In the genomic region with DNA sequence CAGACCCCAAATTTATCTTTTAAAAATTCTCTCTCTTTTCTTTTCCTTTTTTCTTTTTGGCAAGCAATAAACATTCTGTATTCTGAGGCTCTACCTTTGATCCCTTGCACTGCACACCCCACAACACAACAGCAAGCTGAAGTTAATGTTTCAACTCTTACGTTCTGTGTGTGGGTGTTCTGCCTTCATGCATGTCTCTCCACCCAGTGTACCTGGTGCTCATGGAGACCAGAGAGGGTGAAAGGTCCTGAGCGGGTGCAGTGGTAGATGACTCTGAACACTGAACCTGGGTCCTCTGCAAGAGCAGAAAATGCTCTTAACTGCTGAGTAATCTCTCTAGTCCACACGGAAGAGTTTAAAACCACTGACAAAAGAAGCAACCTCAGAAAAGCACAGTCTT, we compare ENCODE assay signal across 20 mouse cellular contexts. TPM values are rescaled to one million over a fixed set of nuclear protein-coding genes. Genes with fewer than 3 reads are reported as not detected.
DNase-seq lines count a peak whose midpoint lies in the region; ATAC-seq and TF ChIP-seq lines count a peak whose summit lies in the region.
"Had no signal": no experiment of that assay in that cellular context is flagged by ENCODE, and none has a peak within 500 bp of the region (broad histone marks: within the 10 kb centered on the region; RNA-seq: fewer than 3 reads in every experiment).

No protein-coding gene starts in this region.

- H3K4me1 ChIP-seq in liver, adult 2 months (ENCODE audit: control insufficient read depth, insufficient read depth, low read length): peaks cover 4% of the 10 kb centered on the region; the same call in 1 of the 2 replicates
- H3K4me1 ChIP-seq in liver, postnatal 0 days (ENCODE audit: insufficient read depth): no peaks in the 10 kb centered on the region
- H3K4me1 ChIP-seq in heart, embryonic 11.5 days (ENCODE audit: control insufficient read depth, insufficient read depth, low read length): no peaks in the 10 kb centered on the region
- H3K4me1 ChIP-seq: forebrain, embryonic 10.5 days; heart, embryonic 15.5 days; hindbrain, embryonic 15.5 days had no signal

- TF ChIP-seq CTCF in liver, adult 2 months (IDR thresholded peaks at IDR 0.05; ENCODE audit: low read depth, low read length): no peak
- no peak for TF ChIP-seq CTCF in liver, postnatal 0 days (IDR thresholded peaks at IDR 0.05; ENCODE audit: low read depth)

- TF ChIP-seq POLR2A in liver, adult 2 months (IDR thresholded peaks at IDR 0.05; ENCODE audit: extremely low read depth, insufficient read depth, low read length): no peak

- no peak overlapping the region for H3K4me2 ChIP-seq in liver, postnatal 0 days (ENCODE audit: low read depth, low read length)
- H3K4me2 ChIP-seq in heart, embryonic 11.5 days: no peak overlapping the region
- H3K4me2 ChIP-seq: heart, embryonic 15.5 days; hindbrain, embryonic 15.5 days had no signal

- H3K36me3 ChIP-seq in liver, adult 2 months (ENCODE audit: control insufficient read depth, insufficient read depth, low read length): peaks cover 15% of the 10 kb centered on the region
- peaks cover 16% of the 10 kb centered on the region for H3K36me3 ChIP-seq in liver, postnatal 0 days (replicated peaks; ENCODE audit: insufficient read depth, low read length)
- 0 out of 2 replicates have a peak, but pooled peaks cover 13% of the 10 kb centered on the region for H3K36me3 ChIP-seq in heart, embryonic 11.5 days (ENCODE audit: control insufficient read depth, insufficient read depth, low read length)

- DNase-seq in liver, adult 2 months (ENCODE audit: extremely low read depth, low read depth, low spot score): peak; percentile 88
- DNase-seq in liver: no peak
- peak; percentile 64 to 81 for DNase-seq in kidney, adult 8-10 months
- DNase-seq in kidney, postnatal 14 days: peak; percentile 71
- no peak for DNase-seq in liver, postnatal 0 days
- no peak for DNase-seq in urinary bladder, postnatal 36 days (ENCODE audit: low spot score in 2 of 2)
- no peak for DNase-seq in urinary bladder, postnatal 25 days (ENCODE audit: low spot score)
- DNase-seq: cerebellum, adult 11 months; cerebellum, postnatal 10 days; forebrain, postnatal 0 days; gastrocnemius, postnatal 25 days; heart, adult 2 months; heart, postnatal 4 days; lung, postnatal 4 days; midbrain, embryonic 14.5 days; thymus, postnatal 14 days had no signal

- WGBS in liver, adult 2 months: 28% methylated on average over 3 of the region's 3 CpGs
- WGBS in liver, postnatal 0 days (ENCODE audit: insufficient replicate concordance): 42% methylated on average over 3 of the region's 3 CpGs
- 83% methylated on average over 3 of the region's 3 CpGs for WGBS in heart, embryonic 11.5 days (ENCODE audit: insufficient replicate concordance)

- H3K9me3 ChIP-seq in liver, postnatal 0 days (ENCODE audit: low read length): no peaks in the 10 kb centered on the region
- no peaks in the 10 kb centered on the region for H3K9me3 ChIP-seq in heart, embryonic 11.5 days (replicated peaks; ENCODE audit: control insufficient read depth, low read length)
- H3K9me3 ChIP-seq: forebrain, embryonic 10.5 days; heart, embryonic 15.5 days; hindbrain, embryonic 15.5 days had no signal

- H3K27me3 ChIP-seq in liver, adult 2 months (ENCODE audit: control insufficient read depth, insufficient read depth, low read length): no peaks in the 10 kb centered on the region
- no peaks in the 10 kb centered on the region for H3K27me3 ChIP-seq in liver, postnatal 0 days (ENCODE audit: insufficient read depth, low read length)
- no peaks in the 10 kb centered on the region for H3K27me3 ChIP-seq in heart, embryonic 11.5 days (ENCODE audit: control insufficient read depth, insufficient read depth, low read length)
- H3K27me3 ChIP-seq: heart, embryonic 15.5 days; hindbrain, embryonic 15.5 days had no signal

- no peak overlapping the region for H3K9ac ChIP-seq in liver, adult 2 months (ENCODE audit: low read depth, low read length)
- H3K9ac ChIP-seq in liver, postnatal 0 days (replicated peaks): no peak overlapping the region
- H3K9ac ChIP-seq in heart, embryonic 11.5 days (ENCODE audit: low read depth, low read length): no peak overlapping the region
- H3K9ac ChIP-seq: forebrain, postnatal 0 days; heart, embryonic 15.5 days; hindbrain, embryonic 15.5 days had no signal

- no peak overlapping the region for H3K27ac ChIP-seq in liver, adult 2 months (replicated peaks; ENCODE audit: insufficient read depth, low read depth, low read length)
- H3K27ac ChIP-seq in liver, postnatal 0 days (ENCODE audit: low read depth): no peak overlapping the region
- H3K27ac ChIP-seq in heart, embryonic 11.5 days (ENCODE audit: low read depth, low read length): no peak overlapping the region
- H3K27ac ChIP-seq: forebrain, embryonic 10.5 days; heart, adult 2 months; heart, embryonic 15.5 days; hindbrain, embryonic 15.5 days had no signal

- no peak overlapping the region for H3K4me3 ChIP-seq in liver, adult 2 months (ENCODE audit: insufficient read depth, low read depth, low read length)
- no peak overlapping the region for H3K4me3 ChIP-seq in liver, postnatal 0 days (ENCODE audit: low read depth, low read length)
- H3K4me3 ChIP-seq in heart, embryonic 11.5 days (ENCODE audit: low read depth, low read length): no peak overlapping the region
- H3K4me3 ChIP-seq: forebrain, embryonic 10.5 days; heart, adult 2 months; heart, embryonic 15.5 days; hindbrain, embryonic 15.5 days had no signal

- no peaks in the 10 kb centered on the region for H3K79me2 ChIP-seq in liver, adult 2 months (ENCODE audit: control insufficient read depth, insufficient read depth, low read length)

- ATAC-seq in liver, postnatal 0 days: peak; percentile 90
- no peak for ATAC-seq in heart, embryonic 11.5 days (replicated peaks; ENCODE audit: insufficient number of reproducible peaks, low FRiP score, low TSS enrichment)
- ATAC-seq: forebrain, postnatal 0 days had no signal

- no peak for TF ChIP-seq EP300 in liver, postnatal 0 days (IDR thresholded peaks at IDR 0.05; ENCODE audit: low read depth)

RNA-seq across cellular contexts. Expression of gene Usp1, which starts 36.6 kb away (rescaled TPM):
- 13.4 and 13.9 TPM in 2 replicates for total RNA-seq in liver, adult 2 months (2014; rRNA removed)
- polyA plus RNA-seq in liver, adult 2 months (2012; rRNA removed): 24.9 and 27.2 TPM in 2 replicates
- polyA plus RNA-seq in liver, postnatal 0 days (2015; fragmentation: Nextera tagmentation; extraction: Ambion mirVana): 38.6 and 39.3 TPM in 2 replicates
- polyA plus RNA-seq in heart, embryonic 11.5 days (2014; fragmentation: Nextera tagmentation; extraction: Ambion mirVana): 54.4 and 55.8 TPM in 2 replicates

Comparison
In these comparisons a context has a peak if more than half of its experiments do, and no peak if none do; other contexts are left out.
1. DNase-seq: peak in liver, adult 2 months (single experiment), kidney, adult 8-10 months (2 of 2) and kidney, postnatal 14 days (single experiment); none in liver (single experiment), liver, postnatal 0 days (single experiment), urinary bladder, postnatal 36 days (0 of 2) and urinary bladder, postnatal 25 days (single experiment).